Mouse (Mus musculus): Measurements from ENCODE around the gene Acta2. TPM values are rescaled to one million over a fixed set of nuclear protein-coding genes. Genes with fewer than 3 reads are reported as not detected.

Acta2 gene
- polyA plus RNA-seq (2016; fragmentation: Nextera tagmentation; extraction: Ambion mirVana), result 6.5 and 8.1 TPM in 2 replicates

GRCm38 (mm10) chr19:34254880-34255681 lies at the start of gene Acta2:
Gene Acta2, minus strand, starts transcription at chr19:34255590.
- Histone ChIP-seq H3K36me3 (replicated peaks) (no peaks in the 10 kb centered on the region), H3K9me3 (no peaks in the 10 kb centered on the region), H3K27ac (no peak within 1 kb of the TSS), H3K4me1 (0 out of 2 replicates have a peak, but pooled peaks cover 4% of the 10 kb centered on the region), H3K4me3 (no peak within 1 kb of the TSS), H3K27me3 (ENCODE audit: poor library complexity, severe bottlenecking) (no peaks in the 10 kb centered on the region)
- WGBS, result 70% methylated on average over 16 of the region's 16 CpGs
- no peak for DNase-seq (ENCODE audit: extremely low spot score, low spot score)

DNA sequence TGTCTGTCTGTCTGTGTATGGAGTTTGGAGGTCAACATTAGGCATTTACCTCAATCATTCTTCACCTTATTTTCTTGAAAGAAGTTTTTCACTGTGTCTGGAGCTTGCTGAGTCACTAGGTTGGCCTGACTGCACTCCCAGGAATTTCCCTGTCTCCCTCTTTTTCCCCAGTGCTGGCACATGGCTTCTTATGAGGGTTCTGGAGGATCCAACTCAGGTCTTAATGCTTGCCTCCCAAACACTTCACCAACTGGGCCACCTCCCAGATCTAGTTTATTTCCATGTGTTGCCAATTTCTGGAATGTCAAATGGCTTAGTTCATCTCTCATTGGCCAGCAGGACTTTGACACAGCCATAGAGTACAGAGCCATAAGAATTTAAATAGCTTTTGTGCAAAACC lies 49.5 kb upstream of the Acta2 start:
- no peak for DNase-seq (ENCODE audit: extremely low spot score, low spot score)
- H3K4me1 ChIP-seq, result no peaks in the 10 kb centered on the region
- no peaks in the 10 kb centered on the region for H3K36me3 ChIP-seq (replicated peaks)
- no peak overlapping the region for H3K4me3 ChIP-seq
- no peaks in the 10 kb centered on the region for H3K27me3 ChIP-seq (ENCODE audit: poor library complexity, severe bottlenecking)
- no peak overlapping the region for H3K27ac ChIP-seq
- H3K9me3 ChIP-seq, result no peaks in the 10 kb centered on the region

- Histone ChIP-seq H3K9me3 (no peaks in the 10 kb centered on the region), H3K27me3 (ENCODE audit: poor library complexity, severe bottlenecking) (no peaks in the 10 kb centered on the region), H3K4me3 (no peak overlapping the region), H3K27ac (no peak overlapping the region), H3K4me1 (no peaks in the 10 kb centered on the region), H3K36me3 (replicated peaks) (no peaks in the 10 kb centered on the region)
- WGBS, result 87% methylated on average over 2 of the region's 2 CpGs
- DNase-seq (ENCODE audit: extremely low spot score, low spot score), result no peak
Measured at GRCm38 (mm10) chr19:34300430-34300829, 45.0 kb upstream of the Acta2 start.

- H3K27ac ChIP-seq, result no peak overlapping the region
- no peak overlapping the region for H3K4me3 ChIP-seq
- DNase-seq (ENCODE audit: extremely low spot score, low spot score), result no peak
- H3K4me1 ChIP-seq, result no peaks in the 10 kb centered on the region
- no peaks in the 10 kb centered on the region for H3K9me3 ChIP-seq
- WGBS, result 84% methylated on average over 4 of the region's 4 CpGs
- H3K36me3 ChIP-seq (replicated peaks), result no peaks in the 10 kb centered on the region
- H3K27me3 ChIP-seq (ENCODE audit: poor library complexity, severe bottlenecking), result no peaks in the 10 kb centered on the region
Measured at GRCm38 (mm10) chr19:34299229-34299628, 43.8 kb upstream of the Acta2 start.

- no peak overlapping the region for H3K4me3 ChIP-seq
- no peaks in the 10 kb centered on the region for H3K27me3 ChIP-seq (ENCODE audit: poor library complexity, severe bottlenecking)
- DNase-seq (ENCODE audit: extremely low spot score, low spot score), result no peak
- H3K9me3 ChIP-seq, result no peaks in the 10 kb centered on the region
- H3K36me3 ChIP-seq (replicated peaks), result no peaks in the 10 kb centered on the region
- no peaks in the 10 kb centered on the region for H3K4me1 ChIP-seq
- H3K27ac ChIP-seq, result no peak overlapping the region
- WGBS, result 93% methylated on average over 1 of the region's 1 CpGs
Measured at GRCm38 (mm10) chr19:34298531-34298930, 43.1 kb upstream of the Acta2 start.

DNA sequence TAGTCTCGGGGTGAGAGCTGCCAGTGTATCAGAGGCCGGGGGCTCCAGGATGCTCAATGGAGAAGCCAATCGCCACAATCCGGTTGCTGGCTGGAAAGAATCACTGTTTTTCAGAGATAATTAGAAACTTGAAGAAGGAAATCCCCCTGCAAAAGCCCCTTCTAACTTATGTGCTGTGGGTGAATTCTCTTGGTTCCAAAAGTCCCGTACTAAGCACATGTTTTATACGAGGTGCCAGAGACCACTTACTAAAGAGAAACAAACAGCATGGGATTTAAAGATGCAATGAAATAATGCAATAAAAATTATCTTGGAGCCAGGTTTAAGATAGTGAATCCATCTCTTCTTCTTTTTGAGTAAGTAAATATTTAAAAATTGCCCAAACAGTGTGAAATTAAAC lies 40.1 kb upstream of the Acta2 start:
- Histone ChIP-seq H3K4me3 (no peak overlapping the region), H3K27ac (no peak overlapping the region), H3K36me3 (replicated peaks) (no peaks in the 10 kb centered on the region), H3K9me3 (no peaks in the 10 kb centered on the region), H3K4me1 (peaks cover 9% of the 10 kb centered on the region), H3K27me3 (ENCODE audit: poor library complexity, severe bottlenecking) (peaks cover 20% of the 10 kb centered on the region)
- 76% methylated on average over 6 of the region's 6 CpGs for WGBS
- no peak for DNase-seq (ENCODE audit: extremely low spot score, low spot score)

DNA sequence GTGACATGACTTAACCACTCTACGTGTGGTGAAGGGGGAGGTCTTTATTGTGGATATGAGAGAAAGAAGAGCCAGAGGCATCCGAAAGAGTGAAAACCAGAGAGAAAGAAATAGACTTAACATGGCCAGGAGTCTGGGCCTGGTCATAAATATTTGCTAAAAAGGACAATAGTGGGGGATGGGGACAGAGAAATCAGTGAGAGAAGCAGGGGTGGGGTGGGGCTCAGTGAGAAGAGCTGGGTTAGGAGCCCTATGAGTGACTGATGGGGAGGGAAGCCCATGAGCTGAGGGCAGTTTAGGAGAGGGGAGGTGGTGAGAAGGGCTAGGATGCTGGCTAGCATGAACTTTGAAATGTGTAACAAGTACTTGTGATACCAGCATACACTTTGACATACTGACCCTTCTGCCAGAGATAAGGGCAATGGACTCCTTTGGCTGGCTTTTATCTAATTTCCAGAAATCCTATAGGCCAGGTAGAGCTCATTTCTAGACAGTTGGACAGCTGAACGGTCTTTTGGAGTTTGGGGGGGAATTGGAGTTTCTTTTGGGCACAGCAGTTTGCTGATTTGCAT lies 38.1 kb upstream of the Acta2 start:
- no peak for DNase-seq (ENCODE audit: extremely low spot score, low spot score)
- no peaks in the 10 kb centered on the region for H3K9me3 ChIP-seq
- 82% methylated on average over 3 of the region's 3 CpGs for WGBS
- H3K36me3 ChIP-seq (replicated peaks), result no peaks in the 10 kb centered on the region
- peaks cover 20% of the 10 kb centered on the region for H3K27me3 ChIP-seq (ENCODE audit: poor library complexity, severe bottlenecking)
- H3K4me1 ChIP-seq, result peaks cover 15% of the 10 kb centered on the region
- no peak overlapping the region for H3K27ac ChIP-seq
- no peak overlapping the region for H3K4me3 ChIP-seq

GRCm38 (mm10) chr19:34292701-34293100 lies 37.3 kb upstream of the Acta2 start:
- Histone ChIP-seq H3K4me1 (peaks cover 15% of the 10 kb centered on the region), H3K9me3 (no peaks in the 10 kb centered on the region), H3K36me3 (replicated peaks) (no peaks in the 10 kb centered on the region), H3K4me3 (no peak overlapping the region), H3K27ac (no peak overlapping the region), H3K27me3 (ENCODE audit: poor library complexity, severe bottlenecking) (peaks cover 20% of the 10 kb centered on the region)
- DNase-seq (ENCODE audit: extremely low spot score, low spot score), result no peak
- WGBS, result 81% methylated on average over 2 of the region's 2 CpGs

DNA sequence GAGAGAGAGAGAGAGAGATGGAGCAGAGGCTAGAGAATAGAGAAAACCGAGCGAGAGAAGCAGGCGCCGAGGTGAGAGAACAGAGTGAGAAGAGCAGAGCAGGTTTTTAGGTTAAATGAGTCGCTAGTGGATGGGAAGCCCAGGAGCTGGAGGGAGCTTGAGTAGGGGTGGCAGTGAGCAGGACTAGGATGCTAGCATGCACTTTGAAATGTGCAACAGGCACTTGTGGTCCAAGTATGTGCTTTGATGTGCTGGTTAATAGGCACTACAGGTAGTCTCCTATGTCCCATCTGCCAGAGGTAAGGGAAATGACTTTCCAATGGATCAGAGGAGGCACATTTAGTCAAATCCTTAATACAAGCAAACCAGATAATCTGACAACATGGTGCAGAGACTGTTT lies 36.6 kb upstream of the Acta2 start:
- 79% methylated on average over 5 of the region's 5 CpGs for WGBS
- no peak for DNase-seq (ENCODE audit: extremely low spot score, low spot score)
- no peaks in the 10 kb centered on the region for H3K36me3 ChIP-seq (replicated peaks)
- no peaks in the 10 kb centered on the region for H3K9me3 ChIP-seq
- peaks cover 20% of the 10 kb centered on the region for H3K27me3 ChIP-seq (ENCODE audit: poor library complexity, severe bottlenecking)
- H3K27ac ChIP-seq, result no peak overlapping the region
- peaks cover 15% of the 10 kb centered on the region for H3K4me1 ChIP-seq
- no peak overlapping the region for H3K4me3 ChIP-seq

- Histone ChIP-seq H3K27ac (no peak overlapping the region), H3K36me3 (replicated peaks) (no peaks in the 10 kb centered on the region), H3K9me3 (no peaks in the 10 kb centered on the region), H3K27me3 (ENCODE audit: poor library complexity, severe bottlenecking) (peaks cover 20% of the 10 kb centered on the region), H3K4me3 (no peak overlapping the region), H3K4me1 (peaks cover 15% of the 10 kb centered on the region)
- WGBS, result 79% methylated on average over 8 of the region's 8 CpGs
- DNase-seq (ENCODE audit: extremely low spot score, low spot score), result no peak
Measured at GRCm38 (mm10) chr19:34291379-34291778, 36.0 kb upstream of the Acta2 start.

DNA sequence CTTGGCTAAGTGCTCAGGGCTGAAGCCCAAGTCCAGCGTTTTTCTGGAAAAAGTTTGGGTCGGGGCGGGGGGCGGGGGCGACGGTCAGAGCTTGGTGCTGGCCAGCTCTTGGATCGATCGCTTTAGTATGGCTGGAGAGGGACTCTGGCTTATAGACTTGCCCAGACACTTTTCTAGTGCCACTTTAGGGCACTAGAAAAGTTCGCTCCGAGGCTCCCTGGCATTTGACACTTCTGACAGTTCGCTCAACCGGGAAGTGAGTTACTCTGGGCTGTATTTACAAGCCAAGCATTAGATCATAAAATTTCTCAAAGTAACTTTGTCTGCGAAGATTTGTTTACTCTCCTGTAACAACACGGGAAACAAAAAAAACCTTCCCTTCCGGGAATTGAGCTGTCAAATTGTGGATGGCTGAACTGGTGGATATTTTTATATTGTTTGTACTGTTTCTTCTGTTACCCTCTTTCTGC lies 35.5 kb upstream of the Acta2 start:
- no peak for DNase-seq (ENCODE audit: extremely low spot score, low spot score)
- Histone ChIP-seq H3K36me3 (replicated peaks) (no peaks in the 10 kb centered on the region), H3K4me3 (peak overlapping the region; percentile 57), H3K27me3 (ENCODE audit: poor library complexity, severe bottlenecking) (peaks cover 20% of the 10 kb centered on the region), H3K4me1 (peaks cover 15% of the 10 kb centered on the region), H3K27ac (0 out of 2 replicates have a peak overlapping the region, but pooled peaks have one; percentile 65), H3K9me3 (no peaks in the 10 kb centered on the region)
- WGBS, result 30% methylated on average over 15 of the region's 15 CpGs

- Histone ChIP-seq H3K4me1 (peaks cover 15% of the 10 kb centered on the region), H3K27me3 (ENCODE audit: poor library complexity, severe bottlenecking) (peaks cover 20% of the 10 kb centered on the region), H3K4me3 (peak within 1 kb of the TSS; percentile 57), H3K27ac (peak within 1 kb of the TSS; percentile 65), H3K36me3 (replicated peaks) (no peaks in the 10 kb centered on the region), H3K9me3 (no peaks in the 10 kb centered on the region)
- DNase-seq (ENCODE audit: extremely low spot score, low spot score), result peak; percentile 42
- WGBS, result 4% methylated on average over 19 of the region's 19 CpGs
Measured at GRCm38 (mm10) chr19:34289948-34290789, 34.8 kb upstream of the Acta2 start, which contains the start of gene Fas. Gene Fas, plus strand, starts transcription at chr19:34290666.

All from forebrain, embryonic 10.5 days (tissue).